ENCODE assay signal across 17 mouse cellular contexts in the genomic region with DNA sequence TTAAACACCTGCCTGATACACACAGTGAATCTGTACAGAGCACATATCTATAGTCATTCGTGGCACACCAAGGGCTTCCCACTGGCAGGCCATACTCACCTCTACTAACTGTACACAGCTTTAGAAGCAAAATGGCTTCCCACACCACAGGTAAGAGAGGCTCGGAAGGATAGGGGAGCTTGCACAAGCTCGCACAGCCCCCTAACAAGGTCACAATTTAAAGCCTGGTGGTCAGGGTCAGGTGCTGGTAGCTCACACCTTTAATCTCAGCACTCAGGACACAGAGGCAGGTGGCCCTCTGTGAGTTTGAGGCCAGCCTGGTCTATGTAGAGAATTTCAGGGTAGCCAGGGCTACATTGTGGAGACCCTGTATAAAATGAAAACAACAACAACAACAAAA. TPM values are rescaled to one million over a fixed set of nuclear protein-coding genes. Genes with fewer than 3 reads are reported as not detected.
DNase-seq lines count a peak whose midpoint lies in the region; ATAC-seq and TF ChIP-seq lines count a peak whose summit lies in the region.
"Had no signal": no experiment of that assay in that cellular context is flagged by ENCODE, and none has a peak within 500 bp of the region (broad histone marks: within the 10 kb centered on the region; RNA-seq: fewer than 3 reads in every experiment).

No protein-coding gene starts in this region.

- H3K79me2 ChIP-seq in myocyte (ENCODE audit: control insufficient read depth, insufficient read depth) = peaks cover 20% of the 10 kb centered on the region

- H3K4me1 ChIP-seq in heart, embryonic 12.5 days (replicated peaks) = peaks cover 61% of the 10 kb centered on the region
- H3K4me1 ChIP-seq in limb, embryonic 13.5 days = peaks cover 69% of the 10 kb centered on the region
- H3K4me1 ChIP-seq in limb, embryonic 10.5 days = peaks cover 54% of the 10 kb centered on the region
- H3K4me1 ChIP-seq in hindbrain, embryonic 14.5 days (replicated peaks; ENCODE audit: control insufficient read depth, insufficient read depth, low read length) = peaks cover 35% of the 10 kb centered on the region

- H3K4me2 ChIP-seq in heart, embryonic 12.5 days = no peak overlapping the region
- no peak overlapping the region for H3K4me2 ChIP-seq in limb, embryonic 13.5 days (replicated peaks)
- no peak overlapping the region for H3K4me2 ChIP-seq in hindbrain, embryonic 14.5 days (replicated peaks)
- peak overlapping the region; percentile 70 for H3K4me2 ChIP-seq in myocyte (ENCODE audit: low read depth)
- H3K4me2 ChIP-seq: embryonic facial prominence, embryonic 15.5 days; forebrain, embryonic 13.5 days; neural tube, embryonic 13.5 days; stomach, embryonic 15.5 days had no signal

- 0 out of 2 replicates have a peak overlapping the region, but pooled peaks have one; percentile 21 for H3K27ac ChIP-seq in heart, embryonic 12.5 days (ENCODE audit: poor library complexity, severe bottlenecking)
- H3K27ac ChIP-seq in limb, embryonic 13.5 days = 0 out of 2 replicates have a peak overlapping the region, but pooled peaks have one; percentile 6
- H3K27ac ChIP-seq in limb, embryonic 10.5 days = no peak overlapping the region
- H3K27ac ChIP-seq in hindbrain, embryonic 14.5 days = peak overlapping the region; percentile 96

- H3K4me3 ChIP-seq in heart, embryonic 12.5 days = no peak overlapping the region
- no peak overlapping the region for H3K4me3 ChIP-seq in limb, embryonic 13.5 days
- no peak overlapping the region for H3K4me3 ChIP-seq in limb, embryonic 10.5 days
- no peak overlapping the region for H3K4me3 ChIP-seq in hindbrain, embryonic 14.5 days (replicated peaks; ENCODE audit: low read length)
- H3K4me3 ChIP-seq in myocyte = no peak overlapping the region
- H3K4me3 ChIP-seq: embryonic facial prominence, embryonic 15.5 days; forebrain, embryonic 13.5 days; neural tube, embryonic 13.5 days; stomach, embryonic 15.5 days had no signal

- H3K9ac ChIP-seq in heart, embryonic 12.5 days = no peak overlapping the region
- H3K9ac ChIP-seq in limb, embryonic 13.5 days = no peak overlapping the region
- no peak overlapping the region for H3K9ac ChIP-seq in hindbrain, embryonic 14.5 days
- H3K9ac ChIP-seq: embryonic facial prominence, embryonic 15.5 days; forebrain, embryonic 13.5 days; neural tube, embryonic 13.5 days; stomach, embryonic 15.5 days had no signal

- no peaks in the 10 kb centered on the region for H3K27me3 ChIP-seq in heart, embryonic 12.5 days (replicated peaks)
- H3K27me3 ChIP-seq in limb, embryonic 13.5 days = no peaks in the 10 kb centered on the region
- no peaks in the 10 kb centered on the region for H3K27me3 ChIP-seq in limb, embryonic 10.5 days (ENCODE audit: low read depth, poor library complexity, severe bottlenecking)
- no peaks in the 10 kb centered on the region for H3K27me3 ChIP-seq in hindbrain, embryonic 14.5 days (ENCODE audit: control insufficient read depth, insufficient read depth, low read length)
- H3K27me3 ChIP-seq in myocyte (ENCODE audit: control insufficient read depth, insufficient read depth, insufficient read length) = no peaks in the 10 kb centered on the region
- H3K27me3 ChIP-seq: embryonic facial prominence, embryonic 15.5 days; forebrain, embryonic 13.5 days; neural tube, embryonic 13.5 days; stomach, embryonic 15.5 days had no signal

- no peak overlapping the region for H3ac ChIP-seq in myocyte (ENCODE audit: control insufficient read depth, insufficient read length)

- ATAC-seq in heart, embryonic 12.5 days (ENCODE audit: insufficient number of reproducible peaks, low FRiP score) = no peak
- ATAC-seq in limb, embryonic 13.5 days (ENCODE audit: low FRiP score, low read depth) = no peak
- ATAC-seq in hindbrain, embryonic 14.5 days (ENCODE audit: low FRiP score) = no peak
- ATAC-seq: forebrain, embryonic 13.5 days; intestine, embryonic 16.5 days had no signal

- TF ChIP-seq POLR2A in myocyte (IDR thresholded peaks at IDR 0.05; ENCODE audit: insufficient read length, low read depth) = no peak

- no peak for DNase-seq in heart, adult 18-20 months
- no peak for DNase-seq in limb, embryonic 10.5 days (ENCODE audit: low spot score)
- DNase-seq in hindbrain, embryonic 14.5 days (ENCODE audit: low spot score) = no peak
- DNase-seq in kidney, postnatal 14 days = no peak
- DNase-seq: cerebellum, adult 11-12 months; kidney, postnatal 25 days; layer of hippocampus, postnatal 36 days; right cerebral cortex, adult 18-20 months had no signal

- no peaks in the 10 kb centered on the region for H3K36me3 ChIP-seq in heart, embryonic 12.5 days
- H3K36me3 ChIP-seq in limb, embryonic 13.5 days = no peaks in the 10 kb centered on the region
- H3K36me3 ChIP-seq in limb, embryonic 10.5 days = no peaks in the 10 kb centered on the region
- no peaks in the 10 kb centered on the region for H3K36me3 ChIP-seq in hindbrain, embryonic 14.5 days (replicated peaks; ENCODE audit: control insufficient read depth, insufficient read depth)
- H3K36me3 ChIP-seq in myocyte (ENCODE audit: control insufficient read depth, insufficient read depth) = no peaks in the 10 kb centered on the region
- H3K36me3 ChIP-seq: embryonic facial prominence, embryonic 15.5 days; G1E; neural tube, embryonic 13.5 days; stomach, embryonic 15.5 days had no signal

- 85% methylated on average over 3 of the region's 3 CpGs for WGBS in heart, embryonic 12.5 days
- 89% methylated on average over 3 of the region's 3 CpGs for WGBS in limb, embryonic 13.5 days
- WGBS in limb, embryonic 10.5 days = 93% methylated on average over 3 of the region's 3 CpGs
- 98% methylated on average over 3 of the region's 3 CpGs for WGBS in hindbrain, embryonic 14.5 days

- no peaks in the 10 kb centered on the region for H3K9me3 ChIP-seq in heart, embryonic 12.5 days (replicated peaks)
- H3K9me3 ChIP-seq in limb, embryonic 13.5 days = no peaks in the 10 kb centered on the region
- no peaks in the 10 kb centered on the region for H3K9me3 ChIP-seq in limb, embryonic 10.5 days (replicated peaks)
- H3K9me3 ChIP-seq in hindbrain, embryonic 14.5 days (ENCODE audit: control insufficient read depth, low read length) = no peaks in the 10 kb centered on the region
- H3K9me3 ChIP-seq: embryonic facial prominence, embryonic 15.5 days; forebrain, embryonic 13.5 days; G1E; neural tube, embryonic 13.5 days; stomach, embryonic 15.5 days had no signal

TF ChIP-seq in myocyte, 11 proteins besides CTCF, POLR2A, EP300 and RAD21:
- no peak for TF ChIP-seq USF1 (IDR thresholded peaks at IDR 0.05; ENCODE audit: low read depth)

RNA-seq across cellular contexts. Expression of a gene that starts 42.3 kb away (rescaled TPM):
- 68.1 and 68.9 TPM in 2 replicates for polyA plus RNA-seq in heart, embryonic 12.5 days (2016; fragmentation: Nextera tagmentation; extraction: Ambion mirVana)
- 10 to 100 TPM; 55.1 to 67.8 TPM for total RNA-seq in heart, adult 18-20 months (2021)
- polyA plus RNA-seq in limb, embryonic 13.5 days (2015; fragmentation: Nextera tagmentation; extraction: Ambion mirVana) = 76.9 and 82.7 TPM in 2 replicates
- 71.6 and 78.5 TPM in 2 replicates for polyA plus RNA-seq in limb, embryonic 10.5 days (2016; fragmentation: Nextera tagmentation; extraction: Ambion mirVana)
- polyA plus RNA-seq in hindbrain, embryonic 14.5 days (2014; fragmentation: Nextera tagmentation; extraction: Ambion mirVana) = 73.5 and 76.7 TPM in 2 replicates
- polyA plus RNA-seq in myocyte (2012; fragmentation: generic; extraction: Trizol) = 73.5 TPM
